Mouse (Mus musculus) embryo, embryonic 11.5 days (tissue): ENCODE data around the gene Gpd2.

Experiments used
- DNase-seq: peaks from one replicate; pipeline ENCODE4 v3.0.0-alpha.2; 2012; ENCODE audit warnings: low read depth, low spot score

Gene Gpd2

DNA sequence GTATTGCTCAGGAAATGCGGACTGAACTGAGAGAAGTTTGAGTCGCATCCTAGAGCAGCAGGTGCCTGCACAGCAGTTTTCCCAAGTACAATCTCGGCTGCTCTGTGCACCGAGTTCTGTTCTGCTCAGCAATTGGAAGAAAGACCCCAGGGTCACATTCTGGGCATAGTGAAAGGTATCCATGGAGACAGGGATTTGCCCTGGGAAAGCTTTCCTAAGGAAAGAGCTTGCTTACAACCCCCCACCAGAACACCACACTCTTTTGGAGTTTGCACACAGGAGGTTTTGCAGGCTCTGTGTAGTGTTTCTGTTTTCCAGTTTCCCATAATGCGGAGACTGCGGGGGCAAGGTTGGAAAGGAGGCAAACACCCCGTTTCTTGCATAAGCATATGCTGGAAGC, 150.4 kb downstream of the Gpd2 start:
- DNase-seq: peak; percentile 14

DNA sequence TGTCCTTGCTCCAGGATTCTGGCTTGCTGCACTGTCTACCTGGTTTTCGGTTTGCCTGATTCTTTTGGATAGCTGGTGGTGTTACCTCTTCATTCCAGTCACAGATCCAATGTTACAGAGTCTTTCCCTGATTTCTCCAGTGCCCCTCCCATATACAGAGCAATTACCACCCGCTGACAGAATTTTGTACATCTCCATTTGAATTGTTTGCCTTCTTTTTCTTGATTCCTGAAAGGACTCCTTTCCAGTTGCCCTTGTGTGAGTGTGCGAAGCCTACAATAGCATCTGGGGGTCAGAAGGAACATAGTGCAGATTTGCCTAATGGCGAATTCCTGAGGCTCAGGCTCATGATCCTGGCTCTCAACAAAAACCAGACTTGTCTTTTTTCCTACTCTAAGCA, 157.6 kb downstream of the Gpd2 start:
- no peak for DNase-seq

DNA sequence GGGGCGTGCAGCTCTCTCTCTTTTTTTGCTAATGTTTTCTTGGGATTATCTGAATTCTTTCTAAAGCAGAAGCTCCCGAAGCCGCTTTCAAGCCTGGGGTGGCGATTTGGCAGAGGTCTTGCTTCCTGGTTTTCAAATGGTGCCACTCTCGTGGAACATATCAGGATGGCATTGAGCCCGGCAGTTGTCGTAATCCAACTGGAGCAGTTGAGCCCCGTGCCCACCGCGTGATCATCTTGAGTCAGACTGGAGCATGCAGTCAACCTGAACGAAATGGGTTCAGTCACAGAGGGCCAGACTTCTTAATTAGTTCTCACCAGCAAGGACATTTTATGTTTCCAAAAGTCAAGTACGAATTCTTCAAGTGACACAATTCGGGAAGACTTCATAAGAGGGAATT, 158.6 kb downstream of the Gpd2 start:
- DNase-seq: no peak

DNA sequence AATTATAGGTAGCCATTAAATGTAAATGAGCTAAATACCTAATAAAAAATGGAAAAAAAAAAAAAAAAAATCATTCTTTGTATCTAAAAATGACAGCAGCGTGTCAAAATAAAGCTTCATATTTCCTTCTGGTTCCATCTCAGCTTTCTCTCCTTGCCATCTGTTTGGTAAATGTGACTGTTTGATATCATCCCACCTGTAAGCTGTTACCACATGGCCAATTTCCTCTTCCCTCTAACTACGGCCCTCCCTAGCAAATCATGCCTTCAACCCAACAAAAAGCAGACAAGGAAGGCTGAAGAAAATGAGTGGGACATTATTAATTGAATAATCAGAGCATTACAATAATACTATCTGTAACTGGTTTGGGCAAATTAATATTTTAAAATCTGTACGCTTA, 160.3 kb downstream of the Gpd2 start:
- DNase-seq: no peak

DNA sequence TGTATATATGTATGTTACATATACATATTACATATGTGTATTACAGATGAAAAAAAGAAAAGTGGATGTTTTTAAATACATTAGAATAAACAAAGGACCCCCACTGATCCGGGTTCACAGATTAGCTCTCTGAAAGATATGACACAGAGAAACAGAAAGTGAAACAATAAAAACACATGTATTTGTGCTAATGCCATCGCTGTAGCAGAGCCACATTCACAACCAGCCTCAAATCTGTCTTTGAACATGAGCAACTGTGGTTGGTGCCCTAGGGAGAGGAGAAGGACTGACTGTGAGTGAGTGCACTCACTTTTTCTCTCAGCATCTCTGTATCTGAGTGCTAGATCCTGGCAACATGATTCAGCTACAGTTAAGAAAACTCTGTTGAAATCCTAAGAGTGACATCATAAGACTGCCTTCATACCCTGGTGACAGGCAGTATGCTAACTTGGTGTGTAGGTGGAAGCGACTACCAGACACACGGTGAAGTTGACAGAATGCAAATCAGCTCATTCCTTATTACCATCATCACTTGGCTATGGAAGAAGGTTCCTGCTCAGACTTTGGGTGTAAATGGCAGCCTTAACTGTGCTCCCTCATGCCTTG, 170.1 kb downstream of the Gpd2 start:
- no peak for DNase-seq

DNA sequence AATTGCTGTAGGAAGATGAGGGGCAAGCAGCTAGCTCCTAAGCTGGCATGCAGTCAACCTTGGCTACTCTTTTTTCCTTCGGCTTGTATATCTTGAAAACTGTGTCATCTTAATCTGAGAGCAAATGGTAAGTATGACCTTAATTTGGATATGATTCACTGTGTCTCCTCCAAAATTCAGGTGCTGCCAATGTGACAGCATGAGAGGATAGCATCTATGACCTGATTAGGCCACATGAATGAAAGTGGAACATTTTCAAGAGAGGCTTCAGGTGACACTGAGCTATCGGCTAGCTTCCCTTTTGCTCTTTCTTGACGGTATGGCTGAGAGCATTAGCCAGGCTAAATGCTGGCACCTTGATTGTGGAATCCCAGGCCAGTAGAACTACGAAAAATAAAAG, 171.0 kb downstream of the Gpd2 start:
- no peak for DNase-seq

DNA sequence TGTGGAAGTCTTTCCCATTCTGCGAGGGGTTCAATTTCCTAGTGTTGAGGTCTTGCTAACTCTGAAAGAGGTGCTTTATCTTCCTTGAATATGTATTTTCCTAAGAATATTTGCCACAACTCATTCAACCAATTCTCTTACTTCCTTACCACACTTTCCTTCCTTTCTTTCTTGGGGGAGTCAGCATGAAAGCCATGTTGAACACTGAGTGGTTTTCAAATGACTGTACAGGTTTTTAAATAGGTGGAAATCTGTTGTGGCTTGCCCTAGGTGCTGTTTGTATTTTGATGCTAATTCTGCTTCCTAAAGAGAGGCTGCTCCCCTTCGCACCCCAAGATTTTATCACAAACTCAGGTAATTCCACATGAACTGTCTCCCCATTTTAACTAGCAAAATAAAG, 174.1 kb downstream of the Gpd2 start:
- no peak for DNase-seq

DNA sequence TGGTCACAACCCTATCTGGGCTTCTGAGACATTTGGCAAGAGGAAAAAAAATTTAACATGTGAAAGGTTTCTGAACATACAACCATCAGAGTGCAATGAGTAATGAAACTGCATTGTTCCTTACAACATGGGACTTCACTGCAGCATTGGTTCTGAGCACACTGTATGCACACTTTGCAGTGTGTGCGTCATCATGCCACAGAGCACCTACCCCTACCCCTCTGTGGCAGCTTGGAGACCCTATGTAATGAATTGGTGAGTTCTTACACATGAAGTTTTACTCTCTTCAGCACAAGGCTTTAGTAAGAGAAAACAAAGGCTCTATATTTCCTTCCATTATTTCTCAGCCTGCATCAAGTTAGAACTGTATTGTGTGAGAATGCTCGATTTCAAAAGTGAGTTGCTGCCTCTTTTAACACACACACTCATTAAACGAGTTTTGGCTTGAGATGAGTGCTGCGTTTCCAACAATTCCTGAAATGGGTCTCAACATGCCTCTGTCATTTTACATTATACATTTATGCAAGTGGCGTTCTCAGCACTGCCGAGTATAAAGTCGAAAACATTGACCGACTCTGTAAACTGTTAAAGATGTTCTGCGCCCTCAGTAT, 177.2 kb downstream of the Gpd2 start:
- DNase-seq: no peak

DNA sequence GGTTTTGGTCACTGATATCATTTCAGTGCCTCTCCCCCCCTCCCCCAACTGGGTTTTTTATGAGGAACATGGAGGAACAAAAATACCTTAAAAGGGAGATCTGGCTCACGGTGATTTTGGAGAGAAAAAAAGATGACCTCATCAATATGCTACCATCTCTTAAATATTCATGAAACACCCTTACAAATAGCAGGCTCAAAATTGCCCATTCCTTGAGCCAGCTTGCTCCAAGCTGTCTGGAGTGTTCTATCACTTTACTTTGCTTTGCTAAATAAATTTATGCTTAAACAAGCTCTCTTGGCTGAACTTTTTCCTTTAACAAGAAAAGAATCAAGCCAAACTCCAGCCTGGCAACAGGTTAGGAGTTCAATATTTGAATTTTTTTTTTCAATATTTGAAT, 179.3 kb downstream of the Gpd2 start:
- no peak for DNase-seq
